Mouse (Mus musculus): ENCODE measurements around the gene Crcp. TPM values are rescaled to one million over a fixed set of nuclear protein-coding genes. Genes with fewer than 3 reads are reported as not detected.

Gene Crcp
- polyA plus RNA-seq, 1 experiment from 2014 or later: 86.8 TPM

- Histone ChIP-seq H3K27ac (ENCODE audit: low read length) (no peak overlapping the region), H3K4me2 (ENCODE audit: low read length) (no peak overlapping the region), H3K9ac (ENCODE audit: low read depth, low read length) (no peak overlapping the region), H3K4me3 (ENCODE audit: low read depth, low read length) (no peak overlapping the region), H3K4me1 (ENCODE audit: control insufficient read depth, insufficient read depth, low read length) (no peaks in the 10 kb centered on the region), H3K27me3 (ENCODE audit: control insufficient read depth, insufficient read depth, low read depth, low read length) (no peaks in the 10 kb centered on the region), H3K9me3 (replicated peaks; ENCODE audit: control insufficient read depth, low read length, poor library complexity, severe bottlenecking) (no peaks in the 10 kb centered on the region), H3K36me3 (ENCODE audit: control insufficient read depth, insufficient read depth, low read length) (peaks cover 9% of the 10 kb centered on the region; the same call in 1 of the 2 replicates)
- ATAC-seq: no peak
- WGBS: 93% methylated on average over 4 of the region's 4 CpGs
Measured at GRCm38 (mm10) chr5:130088612-130089011, 59.5 kb downstream of the Crcp start.

- Histone ChIP-seq H3K27ac (ENCODE audit: low read length) (no peak overlapping the region), H3K4me1 (ENCODE audit: control insufficient read depth, insufficient read depth, low read length) (no peaks in the 10 kb centered on the region), H3K9me3 (replicated peaks; ENCODE audit: control insufficient read depth, low read length, poor library complexity, severe bottlenecking) (no peaks in the 10 kb centered on the region), H3K27me3 (ENCODE audit: control insufficient read depth, insufficient read depth, low read depth, low read length) (no peaks in the 10 kb centered on the region), H3K4me2 (ENCODE audit: low read length) (no peak overlapping the region), H3K4me3 (ENCODE audit: low read depth, low read length) (no peak overlapping the region), H3K9ac (ENCODE audit: low read depth, low read length) (no peak overlapping the region), H3K36me3 (ENCODE audit: control insufficient read depth, insufficient read depth, low read length) (peaks cover 9% of the 10 kb centered on the region; the same call in 1 of the 2 replicates)
- WGBS: 89% methylated on average over 7 of the region's 7 CpGs
- ATAC-seq: no peak
Measured at GRCm38 (mm10) chr5:130089177-130089576, 60.1 kb downstream of the Crcp start.

GRCm38 (mm10) chr5:130089626-130090393 is 60.7 kb downstream of the Crcp start:
- no peak overlapping the region for H3K9ac ChIP-seq (ENCODE audit: low read depth, low read length)
- H3K27ac ChIP-seq (ENCODE audit: low read length): no peak overlapping the region
- no peak overlapping the region for H3K4me2 ChIP-seq (ENCODE audit: low read length)
- no peak overlapping the region for H3K4me3 ChIP-seq (ENCODE audit: low read depth, low read length)
- peaks cover 9% of the 10 kb centered on the region; the same call in 1 of the 2 replicates for H3K36me3 ChIP-seq (ENCODE audit: control insufficient read depth, insufficient read depth, low read length)
- ATAC-seq: no peak
- no peaks in the 10 kb centered on the region for H3K4me1 ChIP-seq (ENCODE audit: control insufficient read depth, insufficient read depth, low read length)
- 92% methylated on average over 18 of the region's 18 CpGs for WGBS
- no peaks in the 10 kb centered on the region for H3K27me3 ChIP-seq (ENCODE audit: control insufficient read depth, insufficient read depth, low read depth, low read length)
- H3K9me3 ChIP-seq (replicated peaks; ENCODE audit: control insufficient read depth, low read length, poor library complexity, severe bottlenecking): no peaks in the 10 kb centered on the region

- peaks cover 3% of the 10 kb centered on the region for H3K36me3 ChIP-seq (ENCODE audit: control insufficient read depth, insufficient read depth, low read length)
- 47% methylated on average over 12 of the region's 12 CpGs for WGBS
- no peaks in the 10 kb centered on the region for H3K4me1 ChIP-seq (ENCODE audit: control insufficient read depth, insufficient read depth, low read length)
- no peak overlapping the region for H3K27ac ChIP-seq (ENCODE audit: low read length)
- H3K27me3 ChIP-seq (ENCODE audit: control insufficient read depth, insufficient read depth, low read depth, low read length): no peaks in the 10 kb centered on the region
- H3K9ac ChIP-seq (ENCODE audit: low read depth, low read length): no peak overlapping the region
- ATAC-seq: no peak
- no peak overlapping the region for H3K4me2 ChIP-seq (ENCODE audit: low read length)
- H3K9me3 ChIP-seq (replicated peaks; ENCODE audit: control insufficient read depth, low read length, poor library complexity, severe bottlenecking): no peaks in the 10 kb centered on the region
- H3K4me3 ChIP-seq (ENCODE audit: low read depth, low read length): no peak overlapping the region
Measured at GRCm38 (mm10) chr5:130096754-130097153, 67.7 kb downstream of the Crcp start.

GRCm38 (mm10) chr5:130097837-130098236 is 68.7 kb downstream of the Crcp start:
- Histone ChIP-seq H3K9ac (ENCODE audit: low read depth, low read length) (no peak overlapping the region), H3K4me1 (ENCODE audit: control insufficient read depth, insufficient read depth, low read length) (no peaks in the 10 kb centered on the region), H3K9me3 (replicated peaks; ENCODE audit: control insufficient read depth, low read length, poor library complexity, severe bottlenecking) (no peaks in the 10 kb centered on the region), H3K27ac (ENCODE audit: low read length) (no peak overlapping the region), H3K36me3 (ENCODE audit: control insufficient read depth, insufficient read depth, low read length) (peaks cover 11% of the 10 kb centered on the region), H3K27me3 (ENCODE audit: control insufficient read depth, insufficient read depth, low read depth, low read length) (no peaks in the 10 kb centered on the region), H3K4me2 (ENCODE audit: low read length) (no peak overlapping the region), H3K4me3 (ENCODE audit: low read depth, low read length) (no peak overlapping the region)
- WGBS: 91% methylated on average over 2 of the region's 2 CpGs
- ATAC-seq: no peak

GRCm38 (mm10) chr5:130101724-130102123 is 72.6 kb downstream of the Crcp start:
- no peak overlapping the region for H3K4me3 ChIP-seq (ENCODE audit: low read depth, low read length)
- no peaks in the 10 kb centered on the region for H3K27me3 ChIP-seq (ENCODE audit: control insufficient read depth, insufficient read depth, low read depth, low read length)
- peaks cover 11% of the 10 kb centered on the region for H3K36me3 ChIP-seq (ENCODE audit: control insufficient read depth, insufficient read depth, low read length)
- H3K9me3 ChIP-seq (replicated peaks; ENCODE audit: control insufficient read depth, low read length, poor library complexity, severe bottlenecking): no peaks in the 10 kb centered on the region
- H3K27ac ChIP-seq (ENCODE audit: low read length): no peak overlapping the region
- H3K4me2 ChIP-seq (ENCODE audit: low read length): no peak overlapping the region
- no peak overlapping the region for H3K9ac ChIP-seq (ENCODE audit: low read depth, low read length)
- no peaks in the 10 kb centered on the region for H3K4me1 ChIP-seq (ENCODE audit: control insufficient read depth, insufficient read depth, low read length)
- no peak for ATAC-seq
- 97% methylated on average over 17 of the region's 17 CpGs for WGBS

- Histone ChIP-seq H3K9me3 (replicated peaks; ENCODE audit: control insufficient read depth, low read length, poor library complexity, severe bottlenecking) (no peaks in the 10 kb centered on the region), H3K4me1 (ENCODE audit: control insufficient read depth, insufficient read depth, low read length) (no peaks in the 10 kb centered on the region), H3K27ac (ENCODE audit: low read length) (no peak overlapping the region), H3K27me3 (ENCODE audit: control insufficient read depth, insufficient read depth, low read depth, low read length) (no peaks in the 10 kb centered on the region), H3K4me3 (ENCODE audit: low read depth, low read length) (no peak overlapping the region), H3K9ac (ENCODE audit: low read depth, low read length) (no peak overlapping the region), H3K4me2 (ENCODE audit: low read length) (no peak overlapping the region), H3K36me3 (ENCODE audit: control insufficient read depth, insufficient read depth, low read length) (no peaks in the 10 kb centered on the region)
- no peak for ATAC-seq
- 94% methylated on average over 3 of the region's 3 CpGs for WGBS
Measured at GRCm38 (mm10) chr5:130109348-130109747, 80.3 kb downstream of the Crcp start.

Other genes starting within 250 kb of the Crcp start
- gene Psph, start 241.8 kb upstream of the Crcp start, polyA plus RNA-seq (2015; fragmentation: Nextera tagmentation; extraction: Ambion mirVana): 31.1 TPM in 2 replicates
- gene Sumf2, start 182.3 kb upstream of the Crcp start, polyA plus RNA-seq (2015; fragmentation: Nextera tagmentation; extraction: Ambion mirVana): 31.1 and 33.6 TPM in 2 replicates
- 602 and 639 TPM in 2 replicates for gene Chchd2, start 141.8 kb upstream of the Crcp start, polyA plus RNA-seq (2015; fragmentation: Nextera tagmentation; extraction: Ambion mirVana)
- 20.1 and 22.5 TPM in 2 replicates for gene Zbed5, start 133.6 kb upstream of the Crcp start, polyA plus RNA-seq (2015; fragmentation: Nextera tagmentation; extraction: Ambion mirVana)
- gene Phkg1, start 130.7 kb upstream of the Crcp start, polyA plus RNA-seq (2015; fragmentation: Nextera tagmentation; extraction: Ambion mirVana): 0.85 and 0.95 TPM in 2 replicates
- gene Nupr1l, start 120.8 kb upstream of the Crcp start, polyA plus RNA-seq (2015; fragmentation: Nextera tagmentation; extraction: Ambion mirVana): 4.2 and 6.4 TPM in 2 replicates
- 29.1 and 30.6 TPM in 2 replicates for gene Vkorc1l1, start 87.3 kb upstream of the Crcp start, polyA plus RNA-seq (2015; fragmentation: Nextera tagmentation; extraction: Ambion mirVana)
- 30.3 and 31.5 TPM in 2 replicates for gene Gusb, start 26.2 kb upstream of the Crcp start, polyA plus RNA-seq (2015; fragmentation: Nextera tagmentation; extraction: Ambion mirVana)
- gene Asl, start within 50 bp of the Crcp start, polyA plus RNA-seq (2015; fragmentation: Nextera tagmentation; extraction: Ambion mirVana): 35.5 and 38.6 TPM in 2 replicates
- 52.9 and 56.8 TPM in 2 replicates for gene Tpst1, start 44.0 kb downstream of the Crcp start, polyA plus RNA-seq (2015; fragmentation: Nextera tagmentation; extraction: Ambion mirVana)
- gene Kctd7, start 115.6 kb downstream of the Crcp start, polyA plus RNA-seq (2015; fragmentation: Nextera tagmentation; extraction: Ambion mirVana): 20.2 and 21.4 TPM in 2 replicates
- gene Rabgef1, start 142.5 kb downstream of the Crcp start, polyA plus RNA-seq (2015; fragmentation: Nextera tagmentation; extraction: Ambion mirVana): 46.7 and 48.7 TPM in 2 replicates
- gene Tmem248, start 187.8 kb downstream of the Crcp start, polyA plus RNA-seq (2015; fragmentation: Nextera tagmentation; extraction: Ambion mirVana): 24.6 and 25.6 TPM in 2 replicates
- gene Sbds, start 226.2 kb downstream of the Crcp start, polyA plus RNA-seq (2015; fragmentation: Nextera tagmentation; extraction: Ambion mirVana): 52.9 and 54.6 TPM in 2 replicates
- 20.2 and 23.0 TPM in 2 replicates for gene Tyw1, start 226.3 kb downstream of the Crcp start, polyA plus RNA-seq (2015; fragmentation: Nextera tagmentation; extraction: Ambion mirVana)

Measured in midbrain, embryonic 16.5 days (tissue).